Mouse (Mus musculus) right cerebral cortex, postnatal 14 days (tissue): ENCODE results near the gene Tcf7.

Experiments
- DNase-seq: peaks from one replicate; pipeline ENCODE4 v3.0.0; 2022

The Tcf7 gene

GRCm38 (mm10) chr11:52264871-52265270, 17.9 kb downstream of the Tcf7 start:
- DNase-seq, result no peak

GRCm38 (mm10) chr11:52262338-52262737, 20.5 kb downstream of the Tcf7 start:
- DNase-seq, result no peak

- no peak for DNase-seq
Observed at GRCm38 (mm10) chr11:52261937-52262336, 20.9 kb downstream of the Tcf7 start.

GRCm38 (mm10) chr11:52260878-52261277, 21.9 kb downstream of the Tcf7 start:
- no peak for DNase-seq

GRCm38 (mm10) chr11:52258711-52259110, 24.1 kb downstream of the Tcf7 start:
- no peak for DNase-seq

- DNase-seq, result no peak
Observed at GRCm38 (mm10) chr11:52257376-52257775, 25.4 kb downstream of the Tcf7 start.

- no peak for DNase-seq
Observed at GRCm38 (mm10) chr11:52255077-52255476, 27.7 kb downstream of the Tcf7 start.

GRCm38 (mm10) chr11:52253674-52254375, 29.0 kb downstream of the Tcf7 start:
- DNase-seq, result peak; percentile 52

GRCm38 (mm10) chr11:52252692-52253091, 30.1 kb downstream of the Tcf7 start:
- DNase-seq, result no peak

GRCm38 (mm10) chr11:52251770-52252169, 31.0 kb downstream of the Tcf7 start:
- no peak for DNase-seq

GRCm38 (mm10) chr11:52249452-52249851, 33.4 kb downstream of the Tcf7 start:
- DNase-seq, result no peak

- no peak for DNase-seq
Observed at GRCm38 (mm10) chr11:52240898-52241542, 41.8 kb downstream of the Tcf7 start.

- no peak for DNase-seq
Observed at GRCm38 (mm10) chr11:52234509-52234908, 48.3 kb downstream of the Tcf7 start.

- no peak for DNase-seq
Observed at GRCm38 (mm10) chr11:52233906-52234305, 48.9 kb downstream of the Tcf7 start.

- no peak for DNase-seq
Observed at GRCm38 (mm10) chr11:52233043-52233653, 49.7 kb downstream of the Tcf7 start.

- peak; percentile 94 for DNase-seq
Observed at GRCm38 (mm10) chr11:52231606-52232541, 50.9 kb downstream of the Tcf7 start, which contains the start of gene Skp1a. Skp1a (plus strand) TSS chr11:52231995.

GRCm38 (mm10) chr11:52230694-52231093, 52.1 kb downstream of the Tcf7 start:
- no peak for DNase-seq

- no peak for DNase-seq
Observed at GRCm38 (mm10) chr11:52228722-52229448, 53.9 kb downstream of the Tcf7 start.

GRCm38 (mm10) chr11:52227466-52228226, 55.2 kb downstream of the Tcf7 start:
- DNase-seq, result no peak

- no peak for DNase-seq
Observed at GRCm38 (mm10) chr11:52227053-52227452, 55.8 kb downstream of the Tcf7 start.

GRCm38 (mm10) chr11:52225986-52226599, 56.7 kb downstream of the Tcf7 start:
- no peak for DNase-seq
